Mouse (Mus musculus) spleen, postnatal 4 days (tissue): ENCODE data around the gene Dctpp1.

Experiments used
- DNase-seq, 2 experiments: peaks; one replicate each; pipeline ENCODE4 v3.0.0; 2022; ENCODE audit warnings: low spot score in 2 of 2

Dctpp1 gene

GRCm38 (mm10) chr7:127260309-127261111 lies at the start of gene Dctpp1:
Dctpp1 (minus strand) TSS chr7:127260709.
- DNase-seq: peak; percentile 95

- DNase-seq: peak in 1 of 2 experiments; percentile 49
These were observed 49.4 kb upstream of the Dctpp1 start for GRCm38 (mm10) chr7:127309951-127310350.

- DNase-seq: peak in 1 of 2 experiments; percentile 45
These were observed 48.4 kb upstream of the Dctpp1 start for GRCm38 (mm10) chr7:127308887-127309286.

- no peak for DNase-seq
These were observed 47.9 kb upstream of the Dctpp1 start for GRCm38 (mm10) chr7:127308431-127308830.

- no peak for DNase-seq
These were observed 37.2 kb upstream of the Dctpp1 start for GRCm38 (mm10) chr7:127297586-127298193.

GRCm38 (mm10) chr7:127296786-127297555 lies 36.5 kb upstream of the Dctpp1 start:
- DNase-seq: no peak

GRCm38 (mm10) chr7:127296098-127296497 lies 35.6 kb upstream of the Dctpp1 start, which contains the start of gene Itgal:
Itgal (plus strand) TSS chr7:127296260.
- peak; percentile 59 to 78 for DNase-seq

- DNase-seq: no peak
These were observed 29.6 kb upstream of the Dctpp1 start for GRCm38 (mm10) chr7:127290142-127290541.

- DNase-seq: no peak
These were observed 28.8 kb upstream of the Dctpp1 start for GRCm38 (mm10) chr7:127289306-127289705.

- DNase-seq: no peak
These were observed 27.4 kb upstream of the Dctpp1 start for GRCm38 (mm10) chr7:127287940-127288339.

GRCm38 (mm10) chr7:127285154-127285553 lies 24.6 kb upstream of the Dctpp1 start:
- no peak for DNase-seq

- no peak for DNase-seq
These were observed 21.7 kb upstream of the Dctpp1 start for GRCm38 (mm10) chr7:127282190-127282589.

GRCm38 (mm10) chr7:127281114-127281513 lies 20.6 kb upstream of the Dctpp1 start:
- DNase-seq: no peak

- no peak for DNase-seq
These were observed 19.6 kb upstream of the Dctpp1 start for GRCm38 (mm10) chr7:127280092-127280491.

GRCm38 (mm10) chr7:127278311-127278710 lies 17.8 kb upstream of the Dctpp1 start:
- peak; percentile 64 to 76 for DNase-seq

GRCm38 (mm10) chr7:127276519-127276961 lies 16.0 kb upstream of the Dctpp1 start:
- no peak for DNase-seq

- DNase-seq: peak; percentile 94 to 97
These were observed 13.6 kb upstream of the Dctpp1 start, which contains the start of gene Sephs2 for GRCm38 (mm10) chr7:127273925-127274789. Sephs2 (minus strand) TSS chr7:127274055.

- DNase-seq: no peak
These were observed 12.8 kb upstream of the Dctpp1 start for GRCm38 (mm10) chr7:127273118-127273923.

- no peak for DNase-seq
These were observed 12.1 kb upstream of the Dctpp1 start for GRCm38 (mm10) chr7:127272566-127272965.

GRCm38 (mm10) chr7:127271093-127271492 lies 10.6 kb upstream of the Dctpp1 start:
- DNase-seq: no peak
